Mouse (Mus musculus) MEL (cell line): ENCODE data around the gene Eif1. TPM values are rescaled to one million over a fixed set of nuclear protein-coding genes. Genes with fewer than 3 reads are reported as not detected.
"Not testable (repeated sequence)": the region's sequence is repeated elsewhere in the genome, so short reads cannot be mapped to it uniquely, and the experiment has no call there.

Source experiments
- DNase-seq: peaks from one replicate; pipeline ENCODE4 v3.0.0; 2011; ENCODE audit warnings: low read depth, low spot score
- H3K27ac ChIP-seq: 2 replicates; pipeline ENCODE4 v1.5.1; 2012; ENCODE audit warnings: low read depth, mild to moderate bottlenecking, control low read depth, low read length, moderate library complexity; ENCODE audit not compliant: control insufficient read depth
- H3K27me3 ChIP-seq, 2 experiments: fragments of 150-350 bp in 1 of 2; sonication (generic) in 1 of 2; 2 replicates each; pipeline ENCODE4 v1.6.1; 2012; ENCODE audit warnings: low read length in 2 of 2, mild to moderate bottlenecking in 2 of 2, improper control_type of control experiment in 1 of 2, moderate library complexity in 1 of 2; ENCODE audit not compliant: insufficient read depth in 2 of 2, control insufficient read depth in 1 of 2
- H3K36me3 ChIP-seq, 2 experiments: 2 replicates each; pipeline ENCODE4 v1.6.1; 2012 to 2014; ENCODE audit warnings: low read length in 2 of 2, improper control_type of control experiment in 1 of 2, inconsistent platforms in 1 of 2, mild to moderate bottlenecking in 1 of 2; ENCODE audit not compliant: insufficient read depth in 2 of 2, control insufficient read depth in 1 of 2
- H3K4me1 ChIP-seq, 2 experiments: fragments of 150-350 bp in 1 of 2; sonication (generic) in 1 of 2; 2 replicates each; pipeline ENCODE4 v1.6.1; 2012; ENCODE audit warnings: low read length in 2 of 2, improper control_type of control experiment in 1 of 2, mild to moderate bottlenecking in 1 of 2; ENCODE audit not compliant: insufficient read depth in 2 of 2, control insufficient read depth in 1 of 2
- H3K4me3 ChIP-seq, 2 experiments: fragments of 150-350 bp in 1 of 2; sonication (generic) in 1 of 2; 2 replicates each; pipeline ENCODE4 v1.5.1; 2012; ENCODE audit warnings: low read depth in 2 of 2, low read length in 2 of 2, mild to moderate bottlenecking in 2 of 2, moderate library complexity in 2 of 2, control low read depth in 1 of 2, improper control_type of control experiment in 1 of 2; ENCODE audit not compliant: control insufficient read depth in 1 of 2, insufficient read depth in 1 of 2
- H3K79me2 ChIP-seq: 2 replicates; pipeline ENCODE4 v1.6.1; 2012; ENCODE audit warnings: mild to moderate bottlenecking, low read length, moderate library complexity; ENCODE audit not compliant: control insufficient read depth, poor library complexity, insufficient read depth
- H3K9ac ChIP-seq: 2 replicates; pipeline ENCODE4 v1.6.1; 2012; ENCODE audit warnings: low read depth, mild to moderate bottlenecking, control low read depth, low read length, moderate library complexity; ENCODE audit not compliant: control insufficient read depth, poor library complexity, severe bottlenecking
- H3K9me3 ChIP-seq: fragments of 150-350 bp; sonication (generic); replicated peaks from 2 replicates; pipeline ENCODE4 v1.6.1; 2012; ENCODE audit warnings: mild to moderate bottlenecking, low read length, improper control_type of control experiment, moderate library complexity; ENCODE audit not compliant: insufficient read depth
- BHLHE40 ChIP-seq: IDR thresholded peaks from 2 replicates; pipeline ENCODE4 v1.6.1; 2012; ENCODE audit warnings: low read depth, mild to moderate bottlenecking, inconsistent platforms, low read length, improper control_type of control experiment, borderline replicate concordance
- CHD1 ChIP-seq: IDR thresholded peaks from 2 replicates; pipeline ENCODE4 v1.6.1; 2012; ENCODE audit warnings: low read depth, mild to moderate bottlenecking, inconsistent platforms, low read length, improper control_type of control experiment
- CHD2 ChIP-seq: IDR thresholded peaks from 2 replicates; pipeline ENCODE4 v1.6.1; 2011; ENCODE audit warnings: low read length, improper control_type of control experiment
- CTCF ChIP-seq, 3 experiments: IDR thresholded peaks in 2 of 3; conservative IDR thresholded peaks in 1 of 3; 2 replicates each; pipeline ENCODE4 v1.5.1; 2011 to 2012; ENCODE audit warnings: low read length in 3 of 3, low read depth in 2 of 3, mild to moderate bottlenecking in 2 of 3, improper control_type of control experiment in 1 of 3, inconsistent platforms in 1 of 3, mixed read lengths in 1 of 3, moderate library complexity in 1 of 3; ENCODE audit not compliant: control insufficient read depth in 1 of 3, insufficient read depth in 1 of 3, poor library complexity in 1 of 3, severe bottlenecking in 1 of 3
- E2F4 ChIP-seq: IDR thresholded peaks from 2 replicates; pipeline ENCODE4 v1.6.1; 2011; ENCODE audit warnings: low read depth, low read length, improper control_type of control experiment, borderline replicate concordance
- EP300 ChIP-seq, 2 experiments: IDR thresholded peaks; 2 replicates each; pipeline ENCODE4 v1.6.1; 2011; ENCODE audit warnings: improper control_type of control experiment in 2 of 2, low read length in 2 of 2, low read depth in 1 of 2, mild to moderate bottlenecking in 1 of 2
- GABPA ChIP-seq: IDR thresholded peaks from 2 replicates; pipeline ENCODE4 v1.6.1; 2012; ENCODE audit warnings: low read depth, mild to moderate bottlenecking, inconsistent platforms, low read length, improper control_type of control experiment, moderate library complexity
- JUND ChIP-seq: IDR thresholded peaks from 2 replicates; pipeline ENCODE4 v1.6.1; 2011; ENCODE audit warnings: low read depth, mild to moderate bottlenecking, improper control_type of control experiment, low read length
- MAZ ChIP-seq: IDR thresholded peaks from 2 replicates; pipeline ENCODE4 v1.6.1; 2012; ENCODE audit warnings: low read depth, mild to moderate bottlenecking, inconsistent platforms, low read length, improper control_type of control experiment
- MEF2A ChIP-seq: IDR thresholded peaks from 2 replicates; pipeline ENCODE4 v1.6.1; 2014; ENCODE audit warnings: low read depth, mild to moderate bottlenecking, inconsistent platforms, low read length, improper control_type of control experiment; ENCODE audit not compliant: poor library complexity, insufficient replicate concordance, severe bottlenecking; ENCODE audit errors: extremely low read depth
- MYB ChIP-seq: IDR thresholded peaks from 2 replicates; pipeline ENCODE4 v1.6.1; 2011; ENCODE audit warnings: mild to moderate bottlenecking, low read depth, low read length, improper control_type of control experiment
- MYC ChIP-seq: IDR thresholded peaks from 2 replicates; pipeline ENCODE4 v1.6.1; 2011; ENCODE audit warnings: low read depth, mild to moderate bottlenecking, low read length, improper control_type of control experiment, moderate library complexity
- POLR2AphosphoS2 ChIP-seq: IDR thresholded peaks from 2 replicates; pipeline ENCODE4 v1.6.1; 2011; ENCODE audit warnings: low read length, improper control_type of control experiment
- RAD21 ChIP-seq: IDR thresholded peaks from 2 replicates; pipeline ENCODE4 v1.6.1; 2011; ENCODE audit warnings: mild to moderate bottlenecking, low read depth, low read length, improper control_type of control experiment
- RCOR1 ChIP-seq: IDR thresholded peaks from 2 replicates; pipeline ENCODE4 v1.6.1; 2012; ENCODE audit warnings: low read depth, mild to moderate bottlenecking, inconsistent platforms, low read length, improper control_type of control experiment
- SIN3A ChIP-seq: IDR thresholded peaks from 2 replicates; pipeline ENCODE4 v1.6.1; 2012; ENCODE audit warnings: low read length, improper control_type of control experiment, inconsistent platforms
- SMC3 ChIP-seq: IDR thresholded peaks from 2 replicates; pipeline ENCODE4 v1.6.1; 2011; ENCODE audit warnings: low read depth, low read length, improper control_type of control experiment
- UBTF ChIP-seq: IDR thresholded peaks from 2 replicates; pipeline ENCODE4 v1.6.1; 2012; ENCODE audit warnings: low read depth, mild to moderate bottlenecking, inconsistent platforms, low read length, improper control_type of control experiment, moderate library complexity, borderline replicate concordance; ENCODE audit not compliant: insufficient read depth
- USF1 ChIP-seq: IDR thresholded peaks from 2 replicates; pipeline ENCODE4 v1.6.1; 2014; ENCODE audit warnings: low read depth, mild to moderate bottlenecking, inconsistent platforms, low read length, improper control_type of control experiment, moderate library complexity
- USF2 ChIP-seq, 2 experiments: IDR thresholded peaks; 2 replicates each; pipeline ENCODE4 v1.6.1; 2011 to 2012; ENCODE audit warnings: improper control_type of control experiment in 2 of 2, low read length in 2 of 2, borderline replicate concordance in 1 of 2, inconsistent platforms in 1 of 2, low read depth in 1 of 2, mild to moderate bottlenecking in 1 of 2; ENCODE audit not compliant: insufficient read depth in 1 of 2
- ZKSCAN1 ChIP-seq: IDR thresholded peaks from 2 replicates; pipeline ENCODE4 v1.6.1; 2012; ENCODE audit warnings: low read depth, mild to moderate bottlenecking, inconsistent platforms, low read length, improper control_type of control experiment, moderate library complexity
- ZMIZ1 ChIP-seq: IDR thresholded peaks from 2 replicates; pipeline ENCODE4 v1.6.1; 2012; ENCODE audit warnings: low read depth, mild to moderate bottlenecking, inconsistent platforms, low read length, improper control_type of control experiment, moderate library complexity
- ZNF384 ChIP-seq: IDR thresholded peaks from 2 replicates; pipeline ENCODE4 v1.6.1; 2012; ENCODE audit warnings: low read depth, mild to moderate bottlenecking, inconsistent platforms, low read length, improper control_type of control experiment
- polyA plus RNA-seq, 2 experiments: library from polyadenylated mRNA; stranded (reverse) in 1 of 2; unstranded in 1 of 2; fragments of >175 nt in 1 of 2; fragments of >200 nt in 1 of 2; gene quantifications; 2 replicates each; pipeline versions ENCODE4 v1.2.1 to v1.2.4; 2012; ENCODE audit warnings: low replicate concordance in 2 of 2, low read depth in 1 of 2; ENCODE audit not compliant: insufficient read length in 2 of 2, insufficient read depth in 1 of 2, missing spikeins in 1 of 2
- total RNA-seq: library from RNA; depleted of rRNA; stranded (reverse); fragments of 300-350 nt; gene quantifications from 2 replicates; pipeline ENCODE4 v1.2.3, GENCODE M21; 2012

Eif1 gene
- total and polyA plus RNA-seq, 3 experiments = 289 to 926 (median 320) TPM

- Histone ChIP-seq H3K27me3 (peaks cover 0 to 1% of the 10 kb centered on the region in 2 experiments; a peak in 2 of 4 replicates), H3K4me3 (no peak overlapping the region), H3K9me3 (no peaks in the 10 kb centered on the region), H3K79me2 (no peaks in the 10 kb centered on the region; the same call in 1 of the 2 replicates), H3K36me3 (no peaks in the 10 kb centered on the region), H3K27ac (no peak overlapping the region), H3K9ac (no peak overlapping the region), H3K4me1 (peaks cover 0 to 4% of the 10 kb centered on the region in 2 experiments; a peak in 1 of 4 replicates)
- TF ChIP-seq SIN3A = no peak
- no peak for TF ChIP-seq JUND
- peak; percentile 18 to 29 (median 19); a peak in 2 of 6 replicates for TF ChIP-seq CTCF (IDR thresholded peaks at IDR 0.05 in 2 of 3, conservative IDR thresholded peaks at IDR 0.05 in 1 of 3; ENCODE audit: control insufficient read depth in 1 of 3, insufficient read depth in 1 of 3, low read depth in 2 of 3, low read length in 3 of 3, poor library complexity in 1 of 3, severe bottlenecking in 1 of 3)
- TF ChIP-seq ZKSCAN1 = no peak
- TF ChIP-seq POLR2AphosphoS2 = no peak
- no peak for TF ChIP-seq SMC3
- peak; percentile 27 for DNase-seq
Measured at GRCm38 (mm10) chr11:100360175-100360574, 40.5 kb downstream of the Eif1 start.

- DNase-seq, H3K4me3 ChIP-seq, H3K79me2 ChIP-seq, H3K36me3 ChIP-seq, H3K9ac ChIP-seq, H3K4me1 ChIP-seq, H3K9me3 ChIP-seq, H3K27ac ChIP-seq, H3K27me3 ChIP-seq: not testable (repeated sequence)
Measured at GRCm38 (mm10) chr11:100361059-100361458, 41.4 kb downstream of the Eif1 start.

- Histone ChIP-seq H3K79me2 (no peaks in the 10 kb centered on the region), H3K9me3 (no peaks in the 10 kb centered on the region), H3K4me1 (no peaks in the 10 kb centered on the region), H3K27ac (no peak overlapping the region), H3K9ac (no peak overlapping the region), H3K27me3 (peaks cover 0 to 1% of the 10 kb centered on the region in 2 experiments; a peak in 2 of 4 replicates), H3K4me3 (no peak overlapping the region), H3K36me3 (no peaks in the 10 kb centered on the region)
- DNase-seq = peak; percentile 82
- TF ChIP-seq MAZ (0 out of 2 replicates have a peak, but pooled peaks have one; percentile 11), CHD1 (no peak), MEF2A (no peak), USF2 (IDR thresholded peaks at IDR 0.05; ENCODE audit: borderline replicate concordance in 1 of 2, insufficient read depth in 1 of 2, low read depth in 1 of 2, low read length in 2 of 2) (no peak), CHD2 (no peak), UBTF (no peak), GABPA (no peak), CTCF (IDR thresholded peaks at IDR 0.05 in 2 of 3, conservative IDR thresholded peaks at IDR 0.05 in 1 of 3; ENCODE audit: control insufficient read depth in 1 of 3, insufficient read depth in 1 of 3, low read depth in 2 of 3, low read length in 3 of 3, poor library complexity in 1 of 3, severe bottlenecking in 1 of 3) (peak; percentile 93 to 99 (median 94)), RAD21 (peak; percentile 100), BHLHE40 (no peak), ZNF384 (no peak), ZMIZ1 (no peak), USF1 (no peak), MYC (no peak), MYB (no peak), E2F4 (no peak), EP300 (IDR thresholded peaks at IDR 0.05; ENCODE audit: low read depth in 1 of 2, low read length in 2 of 2) (no peak), JUND (no peak), RCOR1 (no peak)
Measured at GRCm38 (mm10) chr11:100362209-100362978, 42.7 kb downstream of the Eif1 start.
